Mouse (Mus musculus): ENCODE results near the gene Vsig10. TPM values are rescaled to one million over a fixed set of nuclear protein-coding genes. Genes with fewer than 3 reads are reported as not detected.

Gene Vsig10
- polyA plus RNA-seq, 1 experiment from 2014 or later: 6.1 TPM

DNA sequence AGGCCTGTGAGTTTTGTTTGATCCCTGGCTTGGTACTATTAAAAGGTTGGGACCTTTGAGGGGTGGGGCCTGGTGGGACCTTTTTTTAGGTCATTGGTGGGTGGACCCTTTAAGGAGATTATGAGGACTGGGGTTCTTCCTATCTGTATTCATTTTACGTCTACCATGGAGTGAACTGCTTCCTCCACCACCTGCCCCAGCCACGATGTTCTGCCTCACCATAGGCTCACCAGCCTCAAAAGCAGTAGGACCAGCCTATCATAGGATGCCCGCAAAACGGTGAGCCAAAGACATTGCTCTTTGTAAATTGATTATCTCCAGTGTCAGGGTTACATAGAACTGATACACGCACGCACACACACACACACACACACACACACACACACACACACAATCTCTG is 78.5 kb downstream of the Vsig10 start:
- ATAC-seq (replicated peaks; ENCODE audit: extremely low read depth, insufficient read depth, low FRiP score): no peak

GRCm38 (mm10) chr5:117398007-117398550 is 79.2 kb downstream of the Vsig10 start:
- no peak overlapping the region for H3K9ac ChIP-seq (ENCODE audit: low read length)
- 0 out of 2 replicates have a peak, but pooled peaks cover 2% of the 10 kb centered on the region for H3K9me3 ChIP-seq (replicated peaks; ENCODE audit: control insufficient read depth, low read length)
- H3K4me3 ChIP-seq (ENCODE audit: low read length): no peak overlapping the region
- no peak overlapping the region for H3K27ac ChIP-seq (ENCODE audit: low read length)
- no peaks in the 10 kb centered on the region for H3K36me3 ChIP-seq (ENCODE audit: control insufficient read depth, insufficient read depth)
- no peaks in the 10 kb centered on the region for H3K27me3 ChIP-seq (ENCODE audit: control insufficient read depth, insufficient read depth, low read length)
- no peak for ATAC-seq (replicated peaks; ENCODE audit: extremely low read depth, insufficient read depth, low FRiP score)
- 60% methylated on average over 4 of the region's 5 CpGs for WGBS
- no peak overlapping the region for H3K4me2 ChIP-seq (ENCODE audit: low read depth, low read length)
- H3K4me1 ChIP-seq (ENCODE audit: control insufficient read depth, insufficient read depth, low read length): no peaks in the 10 kb centered on the region

More for the DNA sequence above, 78.5 kb downstream of the Vsig10 start:
- Histone ChIP-seq H3K9ac (ENCODE audit: low read length) (no peak overlapping the region), H3K27ac (ENCODE audit: low read length) (no peak overlapping the region), H3K4me2 (ENCODE audit: low read depth, low read length) (no peak overlapping the region), H3K36me3 (ENCODE audit: control insufficient read depth, insufficient read depth) (no peaks in the 10 kb centered on the region), H3K27me3 (ENCODE audit: control insufficient read depth, insufficient read depth, low read length) (no peaks in the 10 kb centered on the region), H3K9me3 (replicated peaks; ENCODE audit: control insufficient read depth, low read length) (0 out of 2 replicates have a peak, but pooled peaks cover 2% of the 10 kb centered on the region), H3K4me3 (ENCODE audit: low read length) (no peak overlapping the region), H3K4me1 (ENCODE audit: control insufficient read depth, insufficient read depth, low read length) (no peaks in the 10 kb centered on the region)
- WGBS: 71% methylated on average over 6 of the region's 6 CpGs

GRCm38 (mm10) chr5:117399281-117399680 is 80.4 kb downstream of the Vsig10 start:
- no peaks in the 10 kb centered on the region for H3K27me3 ChIP-seq (ENCODE audit: control insufficient read depth, insufficient read depth, low read length)
- H3K4me3 ChIP-seq (ENCODE audit: low read length): no peak overlapping the region
- H3K4me2 ChIP-seq (ENCODE audit: low read depth, low read length): no peak overlapping the region
- no peak overlapping the region for H3K27ac ChIP-seq (ENCODE audit: low read length)
- WGBS: 74% methylated on average over 9 of the region's 9 CpGs
- H3K9me3 ChIP-seq (replicated peaks; ENCODE audit: control insufficient read depth, low read length): no peaks in the 10 kb centered on the region
- no peak overlapping the region for H3K9ac ChIP-seq (ENCODE audit: low read length)
- no peak for ATAC-seq (replicated peaks; ENCODE audit: extremely low read depth, insufficient read depth, low FRiP score)
- H3K36me3 ChIP-seq (ENCODE audit: control insufficient read depth, insufficient read depth): no peaks in the 10 kb centered on the region
- H3K4me1 ChIP-seq (ENCODE audit: control insufficient read depth, insufficient read depth, low read length): no peaks in the 10 kb centered on the region

DNA sequence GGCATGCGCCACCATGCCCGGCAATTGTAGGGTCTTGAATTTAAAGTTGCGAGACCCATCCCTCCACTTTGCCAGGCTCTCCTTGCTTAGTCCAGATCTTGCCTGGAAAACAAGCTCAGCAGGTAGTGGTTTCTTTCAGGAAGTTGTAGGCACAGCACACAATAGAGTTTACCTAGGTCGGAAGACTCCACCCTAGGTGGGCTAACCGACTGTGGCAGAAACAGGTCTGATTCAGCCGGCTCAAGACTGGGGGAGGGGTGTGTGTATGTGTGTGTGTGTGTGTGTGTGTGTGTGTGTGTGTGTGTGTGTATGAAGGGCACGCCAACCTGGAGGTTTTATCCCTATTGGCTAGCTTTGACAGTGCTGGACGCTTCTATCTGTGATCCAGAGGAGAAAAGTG is 84.7 kb downstream of the Vsig10 start:
- no peaks in the 10 kb centered on the region for H3K27me3 ChIP-seq (ENCODE audit: control insufficient read depth, insufficient read depth, low read length)
- H3K27ac ChIP-seq (ENCODE audit: low read length): no peak overlapping the region
- no peak overlapping the region for H3K9ac ChIP-seq (ENCODE audit: low read length)
- WGBS: 79% methylated on average over 8 of the region's 8 CpGs
- H3K4me2 ChIP-seq (ENCODE audit: low read depth, low read length): no peak overlapping the region
- H3K36me3 ChIP-seq (ENCODE audit: control insufficient read depth, insufficient read depth): no peaks in the 10 kb centered on the region
- no peaks in the 10 kb centered on the region for H3K4me1 ChIP-seq (ENCODE audit: control insufficient read depth, insufficient read depth, low read length)
- H3K4me3 ChIP-seq (ENCODE audit: low read length): no peak overlapping the region
- H3K9me3 ChIP-seq (replicated peaks; ENCODE audit: control insufficient read depth, low read length): 0 out of 2 replicates have a peak, but pooled peaks cover 2% of the 10 kb centered on the region
- ATAC-seq (replicated peaks; ENCODE audit: extremely low read depth, insufficient read depth, low FRiP score): no peak

Other genes starting within 250 kb of the Vsig10 start
- gene Suds3, start 203.0 kb upstream of the Vsig10 start, polyA plus RNA-seq (2015; fragmentation: Nextera tagmentation; extraction: Ambion mirVana): 56.1 and 58.2 TPM in 2 replicates
- gene Taok3, start 199.0 kb upstream of the Vsig10 start, polyA plus RNA-seq (2015; fragmentation: Nextera tagmentation; extraction: Ambion mirVana): 12.8 and 19.2 TPM in 2 replicates
- gene Pebp1, start 31.5 kb upstream of the Vsig10 start, polyA plus RNA-seq (2015; fragmentation: Nextera tagmentation; extraction: Ambion mirVana): 599 and 652 TPM in 2 replicates
- 75.1 and 86.8 TPM in 2 replicates for gene Wsb2, start 38.2 kb downstream of the Vsig10 start, polyA plus RNA-seq (2015; fragmentation: Nextera tagmentation; extraction: Ambion mirVana)
- 62.8 and 69.4 TPM in 2 replicates for gene Rfc5, start 70.0 kb downstream of the Vsig10 start, polyA plus RNA-seq (2015; fragmentation: Nextera tagmentation; extraction: Ambion mirVana)
- 0.04 and 0.05 TPM in 2 replicates for gene Ksr2, start 94.9 kb downstream of the Vsig10 start, polyA plus RNA-seq (2015; fragmentation: Nextera tagmentation; extraction: Ambion mirVana)